Mouse (Mus musculus) spleen, postnatal 14 days (tissue): ENCODE results near the gene Fam229a.
A peak's percentile ranks its signal among the peaks of the same experiment; 100 is the strongest.

Source experiments
- DNase-seq, 2 experiments: peaks; one replicate each; pipeline ENCODE4 v3.0.0; 2021 to 2022; ENCODE audit warnings: low spot score in 2 of 2

Fam229a gene

GRCm38 (mm10) chr4:129495672-129496562, 4.9 kb downstream of the Fam229a start:
- DNase-seq = no peak

GRCm38 (mm10) chr4:129496631-129497030, 5.6 kb downstream of the Fam229a start:
- no peak for DNase-seq

GRCm38 (mm10) chr4:129498941-129499340, 8.0 kb downstream of the Fam229a start:
- no peak for DNase-seq

GRCm38 (mm10) chr4:129500017-129500416, 9.0 kb downstream of the Fam229a start:
- DNase-seq = no peak

GRCm38 (mm10) chr4:129500607-129501566, 9.9 kb downstream of the Fam229a start:
- peak; percentile 65 to 74 for DNase-seq

- DNase-seq = no peak
Measured at GRCm38 (mm10) chr4:129502327-129502888, 11.4 kb downstream of the Fam229a start.

- no peak for DNase-seq
Measured at GRCm38 (mm10) chr4:129502901-129503444, 12.0 kb downstream of the Fam229a start.

- DNase-seq = no peak
Measured at GRCm38 (mm10) chr4:129505511-129505910, 14.5 kb downstream of the Fam229a start.

GRCm38 (mm10) chr4:129507434-129508236, 16.6 kb downstream of the Fam229a start:
- DNase-seq = no peak

- no peak for DNase-seq
Measured at GRCm38 (mm10) chr4:129508237-129508515, 17.2 kb downstream of the Fam229a start.

GRCm38 (mm10) chr4:129508834-129509600, 18.0 kb downstream of the Fam229a start:
- DNase-seq = no peak

GRCm38 (mm10) chr4:129509650-129510049, 18.7 kb downstream of the Fam229a start:
- no peak for DNase-seq

- DNase-seq = no peak
Measured at GRCm38 (mm10) chr4:129510723-129511412, 19.9 kb downstream of the Fam229a start.

GRCm38 (mm10) chr4:129511413-129512096, 20.6 kb downstream of the Fam229a start:
- DNase-seq = no peak

- peak; percentile 75 to 84 for DNase-seq
Measured at GRCm38 (mm10) chr4:129513086-129513767, 22.2 kb downstream of the Fam229a start, which contains the start of gene Marcksl1. Gene Marcksl1, plus strand, starts transcription at chr4:129513581.

- no peak for DNase-seq
Measured at GRCm38 (mm10) chr4:129513891-129514290, 22.9 kb downstream of the Fam229a start.

GRCm38 (mm10) chr4:129514300-129514898, 23.4 kb downstream of the Fam229a start:
- peak; percentile 50 to 69 for DNase-seq

GRCm38 (mm10) chr4:129516925-129517324, 25.9 kb downstream of the Fam229a start:
- no peak for DNase-seq
